Mouse (Mus musculus) left cerebral cortex, postnatal 14 days (tissue): ENCODE results near the gene Rnf43. TPM values are rescaled to one million over a fixed set of nuclear protein-coding genes. Genes with fewer than 3 reads are reported as not detected.

Experiments
- DNase-seq, 2 experiments: peaks; one replicate each; pipeline ENCODE4 v3.0.0; 2021 to 2022; ENCODE audit warnings: low spot score in 2 of 2, mixed read lengths in 1 of 2
- intact Hi-C: fragments of 180-260 bp; cut with DNase I; formaldehyde crosslinking; loops from one replicate; pipeline ENCODE4 v1.15.1; 2025
- total RNA-seq, 2 experiments: library from RNA; stranded (reverse); gene quantifications; 2 replicates each; pipeline ENCODE4 v1.2.3; 2021

Gene Rnf43
- total RNA-seq, 2 experiments from 2014 or later = 2.6 to 4.1 TPM

- DNase-seq = no peak
- intact Hi-C loops = no loop called here
Measured at GRCm38 (mm10) chr11:87752307-87752706, 89.8 kb downstream of the Rnf43 start.

DNA sequence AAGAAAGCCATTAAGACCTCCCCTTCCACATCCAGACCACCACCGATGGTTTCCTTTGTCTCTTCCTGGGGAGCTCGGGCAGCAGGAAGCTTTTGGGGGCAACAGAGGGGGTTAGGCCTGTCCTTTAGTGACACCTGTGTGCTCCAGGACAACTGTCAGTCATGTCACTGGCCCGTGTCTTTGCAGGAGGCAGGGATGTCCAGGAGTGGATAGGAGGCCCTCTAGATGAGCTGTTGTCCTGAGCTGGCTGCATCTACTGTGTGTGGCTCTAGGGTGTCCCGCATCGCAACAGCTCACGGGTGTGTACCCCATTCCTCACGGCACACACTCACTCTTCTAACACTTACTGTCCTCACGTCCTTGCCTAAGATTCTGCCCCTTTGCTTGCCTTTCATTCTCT, 90.7 kb downstream of the Rnf43 start:
- intact Hi-C loops = no loop called here
- DNase-seq = no peak

- intact Hi-C loops = no loop called here
- DNase-seq = no peak
Measured at GRCm38 (mm10) chr11:87753891-87754501, 91.5 kb downstream of the Rnf43 start.

DNA sequence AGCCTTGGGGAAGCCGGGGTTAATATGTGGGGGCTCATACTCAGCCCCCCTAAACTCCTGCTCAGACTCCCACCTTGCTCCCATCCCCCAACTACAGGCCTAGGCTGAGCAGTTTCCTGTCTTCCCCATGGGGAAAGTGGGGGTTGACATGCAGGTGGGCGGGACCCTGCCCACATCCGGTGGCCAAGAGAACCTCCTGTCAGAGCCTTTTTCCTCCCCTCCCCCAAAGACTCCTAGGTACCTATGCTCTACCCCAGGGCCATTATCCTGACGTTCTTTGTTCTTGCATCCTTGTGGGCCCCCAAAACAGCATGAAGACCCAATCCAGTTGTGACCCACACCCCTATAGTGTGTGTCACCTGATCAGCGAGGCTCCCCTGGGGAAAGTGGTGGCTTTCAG, 92.1 kb downstream of the Rnf43 start:
- intact Hi-C loops = no loop called here
- no peak for DNase-seq

- intact Hi-C loops = no loop called here
- peak; percentile 60 to 67 for DNase-seq
Measured at GRCm38 (mm10) chr11:87755360-87756017, 93.0 kb downstream of the Rnf43 start.

DNA sequence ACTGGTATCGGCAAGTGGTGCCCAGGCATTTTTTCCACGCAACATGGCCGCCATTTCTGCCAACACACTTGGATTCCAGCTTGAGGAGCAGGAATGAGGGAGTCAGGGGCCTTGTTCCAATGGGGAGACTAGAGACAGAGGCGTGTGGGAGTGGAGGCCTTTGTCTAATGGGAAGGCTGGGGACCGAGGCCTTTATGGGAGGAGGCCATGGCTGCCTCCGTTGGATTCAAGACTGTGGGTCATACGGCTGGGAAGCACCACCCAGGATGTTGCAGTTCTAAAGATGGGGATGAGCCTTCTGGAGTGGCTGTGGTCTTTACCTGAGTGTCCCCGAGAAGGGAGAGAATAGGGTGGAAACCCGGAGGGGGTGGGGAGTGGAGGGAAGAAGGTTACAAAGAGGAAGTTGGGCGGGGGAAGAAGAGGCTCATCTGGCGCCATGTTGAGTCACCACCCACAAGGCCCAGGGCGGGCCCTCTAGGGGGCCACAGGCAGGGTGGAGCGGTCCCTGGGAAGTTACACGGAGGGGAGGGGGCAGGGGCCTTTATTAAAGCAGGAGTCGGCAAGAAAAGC, 93.8 kb downstream of the Rnf43 start:
- intact Hi-C loops = no loop called here
- no peak for DNase-seq

GRCm38 (mm10) chr11:87757001-87757954, 94.8 kb downstream of the Rnf43 start:
- intact Hi-C loops = no loop called here
- no peak for DNase-seq

- intact Hi-C loops = no loop called here
Measured at GRCm38 (mm10) chr11:87758161-87758911, 95.8 kb downstream of the Rnf43 start.

GRCm38 (mm10) chr11:87758957-87759608, 96.6 kb downstream of the Rnf43 start:
- no peak for DNase-seq
- intact Hi-C loops = no loop called here

More at GRCm38 (mm10) chr11:87758161-87758911, 95.8 kb downstream of the Rnf43 start:
- DNase-seq = no peak

DNA sequence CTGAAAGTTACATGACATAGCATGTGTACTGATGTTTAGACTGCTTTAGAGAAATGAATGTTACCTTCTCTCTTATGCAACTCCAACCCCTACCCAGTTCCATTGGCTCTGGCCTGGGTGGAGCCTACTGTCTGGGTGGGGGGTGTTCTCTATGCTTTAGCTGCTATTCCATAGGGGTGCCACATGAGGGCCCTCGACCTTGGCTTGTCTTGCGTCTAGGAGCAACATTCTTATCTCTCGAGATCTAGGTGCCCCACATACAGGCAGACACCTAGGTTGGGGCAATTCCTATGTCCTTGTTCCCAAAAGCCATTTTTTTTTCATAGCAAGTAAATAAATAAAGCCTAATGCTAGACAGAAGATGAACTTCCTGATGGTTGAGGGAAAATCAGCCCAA, 97.1 kb downstream of the Rnf43 start:
- intact Hi-C loops = loop anchor here (5.0 kb wide), 1 partner anchor 162 kb away; no protein-coding TSS in a partner anchor
- DNase-seq = peak; percentile 41 to 86

GRCm38 (mm10) chr11:87760301-87761081, 98.0 kb downstream of the Rnf43 start, which contains the start of gene Tspoap1:
Gene Tspoap1 (plus strand): TSS chr11:87760541.
- DNase-seq = peak; percentile 81 to 87
- intact Hi-C loops = loop anchor here (5.0 kb wide), 1 partner anchor 163 kb away; no protein-coding TSS in a partner anchor

GRCm38 (mm10) chr11:87761181-87761721, 98.7 kb downstream of the Rnf43 start:
- intact Hi-C loops = loop anchor here (5.0 kb wide), 1 partner anchor 164 kb away; no protein-coding TSS in a partner anchor
- DNase-seq = no peak

DNA sequence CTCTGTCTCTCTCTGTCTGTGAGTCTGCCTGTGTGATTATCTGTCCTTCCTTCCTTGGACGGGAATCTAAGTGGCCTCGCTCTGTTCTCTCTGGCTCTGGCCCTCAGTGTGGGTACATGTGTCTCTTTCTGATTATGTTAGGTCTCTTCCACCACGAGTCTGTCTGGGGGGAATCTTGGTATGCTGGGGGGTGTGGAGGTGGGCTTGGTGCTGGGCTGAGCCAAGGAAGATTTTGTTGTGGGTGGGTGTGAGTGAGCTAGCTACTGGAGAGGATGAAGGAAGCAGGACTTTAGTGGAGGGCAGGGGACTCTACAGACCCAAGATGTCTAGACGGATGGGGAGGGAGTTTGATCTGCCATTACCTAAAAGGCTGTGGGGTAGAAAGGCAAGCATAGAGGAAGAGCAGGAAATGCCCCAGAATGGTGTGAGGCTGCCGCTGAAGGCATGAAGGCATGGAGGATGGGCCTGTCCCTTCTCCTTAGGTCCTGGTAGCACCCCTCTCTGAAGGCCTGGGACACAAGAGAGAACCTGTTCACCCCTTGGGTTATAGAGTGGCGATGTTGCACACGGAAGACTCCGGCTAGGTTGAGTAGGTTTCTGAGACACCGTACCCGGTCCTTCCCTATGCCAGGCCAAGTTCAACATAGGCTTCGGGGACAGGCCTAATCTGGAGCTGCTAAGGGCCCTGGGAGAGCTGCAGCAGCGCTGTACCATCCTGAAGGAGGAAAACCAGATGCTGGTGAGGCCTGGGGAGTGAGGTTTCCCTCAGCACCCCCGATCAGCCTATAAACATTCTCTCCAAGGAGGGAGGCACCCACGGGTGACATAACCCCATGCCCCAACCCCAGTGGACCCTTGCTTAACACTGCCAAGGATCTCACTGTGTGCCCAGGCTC, 99.5 kb downstream of the Rnf43 start:
- intact Hi-C loops = loop anchor here (5.0 kb wide), 1 partner anchor 165 kb away; no protein-coding TSS in a partner anchor

DNA sequence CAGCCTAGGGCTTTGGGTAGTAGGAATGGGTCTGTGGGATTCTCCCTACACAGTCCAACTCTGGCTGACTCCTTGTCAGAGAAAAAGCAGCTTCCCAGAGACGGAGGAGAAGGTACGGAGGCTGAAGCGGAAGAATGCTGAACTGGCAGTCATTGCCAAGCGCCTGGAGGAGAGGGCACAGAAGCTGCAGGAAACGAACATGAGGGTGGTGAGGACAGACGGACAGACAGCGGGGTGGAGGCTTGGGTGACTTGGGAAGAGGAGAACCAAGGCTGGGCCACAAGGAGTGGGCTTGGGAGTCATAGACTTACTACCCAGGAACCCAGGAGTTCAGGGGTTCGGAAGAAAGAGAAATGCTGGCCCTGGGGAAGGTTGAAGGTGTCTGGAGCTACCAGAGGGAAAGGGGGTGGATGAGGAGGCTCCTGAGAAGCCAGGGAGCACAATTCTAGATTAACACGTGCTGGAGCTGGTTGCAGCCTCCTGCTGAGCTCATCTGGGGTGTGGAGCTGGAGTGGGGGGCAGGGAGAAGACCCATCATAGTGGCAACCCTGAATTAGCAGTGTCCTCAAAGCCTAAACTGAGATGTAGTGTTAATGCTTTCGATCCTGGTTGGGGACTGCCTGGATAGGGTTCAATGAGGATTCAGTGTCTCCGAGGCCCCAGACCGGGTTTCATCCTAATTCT, 100.3 kb downstream of the Rnf43 start:
- intact Hi-C loops = loop anchor here (5.0 kb wide), 1 partner anchor 166 kb away; no protein-coding TSS in a partner anchor
- DNase-seq = peak; percentile 36 to 66

More for the DNA sequence above, 99.5 kb downstream of the Rnf43 start:
- peak in 1 of 2 experiments; percentile 45 for DNase-seq

GRCm38 (mm10) chr11:87763511-87763987, 101.0 kb downstream of the Rnf43 start:
- DNase-seq = peak; percentile 82 to 89
- intact Hi-C loops = loop anchor here (5.0 kb wide), 1 partner anchor 166 kb away; no protein-coding TSS in a partner anchor
